Mouse (Mus musculus): ENCODE measurements around the gene Aebp2. TPM values are rescaled to one million over a fixed set of nuclear protein-coding genes. Genes with fewer than 3 reads are reported as not detected.

Gene Aebp2
- polyA plus RNA-seq, 1 experiment from 2014 or later = 13.9 TPM

- no peak overlapping the region for H3K27ac ChIP-seq
- WGBS = 93% methylated on average over 12 of the region's 12 CpGs
- H3K27me3 ChIP-seq (ENCODE audit: insufficient read depth, low read length) = no peaks in the 10 kb centered on the region
- no peak overlapping the region for H3K9ac ChIP-seq (ENCODE audit: low read depth, low read length)
- H3K4me3 ChIP-seq (replicated peaks; ENCODE audit: low read depth, low read length) = no peak overlapping the region
- DNase-seq (ENCODE audit: low spot score) (no peak), ATAC-seq (replicated peaks; ENCODE audit: low FRiP score, low read depth) (no peak)
- no peaks in the 10 kb centered on the region for H3K4me1 ChIP-seq (replicated peaks; ENCODE audit: insufficient read depth, low read length)
- H3K36me3 ChIP-seq (ENCODE audit: insufficient read depth, low read length) = peaks cover 37% of the 10 kb centered on the region
- TF ChIP-seq CTCF (IDR thresholded peaks at IDR 0.05; ENCODE audit: low read depth) = no peak
- H3K4me2 ChIP-seq (ENCODE audit: low read length) = no peak overlapping the region
- H3K9me3 ChIP-seq (replicated peaks; ENCODE audit: low read length) = no peaks in the 10 kb centered on the region
Measured at GRCm38 (mm10) chr6:140642655-140643054, 20.2 kb downstream of the Aebp2 start.

GRCm38 (mm10) chr6:140645931-140646330, 23.5 kb downstream of the Aebp2 start:
- TF ChIP-seq CTCF (IDR thresholded peaks at IDR 0.05; ENCODE audit: low read depth) = peak; percentile 59
- peaks cover 30% of the 10 kb centered on the region; the same call in 1 of the 2 replicates for H3K36me3 ChIP-seq (ENCODE audit: insufficient read depth, low read length)

GRCm38 (mm10) chr6:140646892-140647291, 24.4 kb downstream of the Aebp2 start:
- no peaks in the 10 kb centered on the region for H3K27me3 ChIP-seq (ENCODE audit: insufficient read depth, low read length)
- H3K4me1 ChIP-seq (replicated peaks; ENCODE audit: insufficient read depth, low read length) = no peaks in the 10 kb centered on the region
- H3K4me2 ChIP-seq (ENCODE audit: low read length) = no peak overlapping the region
- H3K9ac ChIP-seq (ENCODE audit: low read depth, low read length) = no peak overlapping the region
- peaks cover 30% of the 10 kb centered on the region; the same call in 1 of the 2 replicates for H3K36me3 ChIP-seq (ENCODE audit: insufficient read depth, low read length)
- ATAC-seq (replicated peaks; ENCODE audit: low FRiP score, low read depth) (peak; percentile 61), DNase-seq (ENCODE audit: low spot score) (no peak)
- 61% methylated on average over 6 of the region's 6 CpGs for WGBS
- no peaks in the 10 kb centered on the region for H3K9me3 ChIP-seq (replicated peaks; ENCODE audit: low read length)
- no peak for TF ChIP-seq CTCF (IDR thresholded peaks at IDR 0.05; ENCODE audit: low read depth)
- H3K4me3 ChIP-seq (replicated peaks; ENCODE audit: low read depth, low read length) = no peak overlapping the region
- H3K27ac ChIP-seq = no peak overlapping the region

More at GRCm38 (mm10) chr6:140645931-140646330, 23.5 kb downstream of the Aebp2 start:
- no peaks in the 10 kb centered on the region for H3K27me3 ChIP-seq (ENCODE audit: insufficient read depth, low read length)
- H3K9me3 ChIP-seq (replicated peaks; ENCODE audit: low read length) = no peaks in the 10 kb centered on the region
- ATAC-seq (replicated peaks; ENCODE audit: low FRiP score, low read depth) = no peak
- H3K4me3 ChIP-seq (replicated peaks; ENCODE audit: low read depth, low read length) = no peak overlapping the region
- no peak overlapping the region for H3K27ac ChIP-seq
- H3K4me2 ChIP-seq (ENCODE audit: low read length) = no peak overlapping the region
- peak; percentile 35 for DNase-seq (ENCODE audit: low spot score)
- no peak overlapping the region for H3K9ac ChIP-seq (ENCODE audit: low read depth, low read length)
- no peaks in the 10 kb centered on the region for H3K4me1 ChIP-seq (replicated peaks; ENCODE audit: insufficient read depth, low read length)

GRCm38 (mm10) chr6:140649812-140650211, 27.3 kb downstream of the Aebp2 start:
- H3K9ac ChIP-seq (ENCODE audit: low read depth, low read length) = no peak overlapping the region
- no peak overlapping the region for H3K4me3 ChIP-seq (replicated peaks; ENCODE audit: low read depth, low read length)
- peaks cover 26% of the 10 kb centered on the region; the same call in 1 of the 2 replicates for H3K36me3 ChIP-seq (ENCODE audit: insufficient read depth, low read length)
- H3K4me2 ChIP-seq (ENCODE audit: low read length) = no peak overlapping the region
- 19% methylated on average over 1 of the region's 1 CpGs for WGBS
- no peak overlapping the region for H3K27ac ChIP-seq
- TF ChIP-seq CTCF (IDR thresholded peaks at IDR 0.05; ENCODE audit: low read depth) = no peak
- ATAC-seq (replicated peaks; ENCODE audit: low FRiP score, low read depth) (0 out of 2 replicates have a peak, but pooled peaks have one; percentile 49), DNase-seq (ENCODE audit: low spot score) (no peak)
- H3K27me3 ChIP-seq (ENCODE audit: insufficient read depth, low read length) = no peaks in the 10 kb centered on the region
- no peaks in the 10 kb centered on the region for H3K9me3 ChIP-seq (replicated peaks; ENCODE audit: low read length)
- H3K4me1 ChIP-seq (replicated peaks; ENCODE audit: insufficient read depth, low read length) = no peaks in the 10 kb centered on the region

- Histone ChIP-seq H3K9ac (ENCODE audit: low read depth, low read length) (no peak overlapping the region), H3K27ac (no peak overlapping the region), H3K9me3 (replicated peaks; ENCODE audit: low read length) (no peaks in the 10 kb centered on the region), H3K4me2 (ENCODE audit: low read length) (no peak overlapping the region), H3K27me3 (ENCODE audit: insufficient read depth, low read length) (no peaks in the 10 kb centered on the region), H3K4me3 (replicated peaks; ENCODE audit: low read depth, low read length) (no peak overlapping the region), H3K4me1 (replicated peaks; ENCODE audit: insufficient read depth, low read length) (no peaks in the 10 kb centered on the region), H3K36me3 (ENCODE audit: insufficient read depth, low read length) (peaks cover 27% of the 10 kb centered on the region; the same call in 1 of the 2 replicates)
- ATAC-seq (replicated peaks; ENCODE audit: low FRiP score, low read depth) = no peak
- 58% methylated on average over 7 of the region's 7 CpGs for WGBS
- no peak for DNase-seq (ENCODE audit: low spot score)
- TF ChIP-seq CTCF (IDR thresholded peaks at IDR 0.05; ENCODE audit: low read depth) = no peak
Measured at GRCm38 (mm10) chr6:140651923-140652322, 29.5 kb downstream of the Aebp2 start.

- no peak for ATAC-seq (replicated peaks; ENCODE audit: low FRiP score, low read depth)
- no peak for TF ChIP-seq CTCF (IDR thresholded peaks at IDR 0.05; ENCODE audit: low read depth)
- 95% methylated on average over 7 of the region's 7 CpGs for WGBS
- H3K27ac ChIP-seq = no peak overlapping the region
- peaks cover 17% of the 10 kb centered on the region; the same call in 1 of the 2 replicates for H3K36me3 ChIP-seq (ENCODE audit: insufficient read depth, low read length)
- no peaks in the 10 kb centered on the region for H3K9me3 ChIP-seq (replicated peaks; ENCODE audit: low read length)
- no peak overlapping the region for H3K4me2 ChIP-seq (ENCODE audit: low read length)
- no peak overlapping the region for H3K9ac ChIP-seq (ENCODE audit: low read depth, low read length)
- no peak overlapping the region for H3K4me3 ChIP-seq (replicated peaks; ENCODE audit: low read depth, low read length)
- no peaks in the 10 kb centered on the region for H3K4me1 ChIP-seq (replicated peaks; ENCODE audit: insufficient read depth, low read length)
- no peaks in the 10 kb centered on the region for H3K27me3 ChIP-seq (ENCODE audit: insufficient read depth, low read length)
- no peak for DNase-seq (ENCODE audit: low spot score)
Measured at GRCm38 (mm10) chr6:140655451-140655850, 33.0 kb downstream of the Aebp2 start.

GRCm38 (mm10) chr6:140656991-140657390, 34.5 kb downstream of the Aebp2 start:
- TF ChIP-seq CTCF (IDR thresholded peaks at IDR 0.05; ENCODE audit: low read depth) = no peak
- Histone ChIP-seq H3K9ac (ENCODE audit: low read depth, low read length) (no peak overlapping the region), H3K4me3 (replicated peaks; ENCODE audit: low read depth, low read length) (no peak overlapping the region), H3K36me3 (ENCODE audit: insufficient read depth, low read length) (peaks cover 11% of the 10 kb centered on the region; the same call in 1 of the 2 replicates), H3K27me3 (ENCODE audit: insufficient read depth, low read length) (no peaks in the 10 kb centered on the region), H3K4me2 (ENCODE audit: low read length) (no peak overlapping the region), H3K9me3 (replicated peaks; ENCODE audit: low read length) (no peaks in the 10 kb centered on the region), H3K27ac (no peak overlapping the region), H3K4me1 (replicated peaks; ENCODE audit: insufficient read depth, low read length) (no peaks in the 10 kb centered on the region)
- ATAC-seq (replicated peaks; ENCODE audit: low FRiP score, low read depth) = no peak
- WGBS = 97% methylated on average over 3 of the region's 3 CpGs
- no peak for DNase-seq (ENCODE audit: low spot score)
